ENCODE assay signal across 9 mouse cellular contexts in genomic region chr15:78869775-78870174, GRCm38 (mm10). TPM values are rescaled to one million over a fixed set of nuclear protein-coding genes. Genes with fewer than 3 reads are reported as not detected.
DNase-seq lines count a peak whose midpoint lies in the region; ATAC-seq and TF ChIP-seq lines count a peak whose summit lies in the region.
"Had no signal": no experiment of that assay in that cellular context is flagged by ENCODE, and none has a peak within 500 bp of the region (broad histone marks: within the 10 kb centered on the region; RNA-seq: fewer than 3 reads in every experiment).

No protein-coding gene starts in this region.

- WGBS in embryonic facial prominence, embryonic 11.5 days: 22% methylated on average over 6 of the region's 6 CpGs
- WGBS in lung, embryonic 15.5 days: 27% methylated on average over 6 of the region's 6 CpGs

- no peak overlapping the region for H3K4me3 ChIP-seq in E14TG2a.4 (replicated peaks; ENCODE audit: low read length)
- no peak overlapping the region for H3K4me3 ChIP-seq in embryonic facial prominence, embryonic 11.5 days (ENCODE audit: low read depth, low read length)
- no peak overlapping the region for H3K4me3 ChIP-seq in lung, embryonic 15.5 days
- H3K4me3 ChIP-seq: megakaryocyte, embryonic 14.5 days had no signal

- peaks cover 5% of the 10 kb centered on the region; the same call in 1 of the 2 replicates for H3K27me3 ChIP-seq in E14TG2a.4 (ENCODE audit: insufficient read depth, low read length)
- no peaks in the 10 kb centered on the region for H3K27me3 ChIP-seq in embryonic facial prominence, embryonic 11.5 days (ENCODE audit: control insufficient read depth, insufficient read depth, low read length)
- no peaks in the 10 kb centered on the region for H3K27me3 ChIP-seq in lung, embryonic 15.5 days

- ATAC-seq in embryonic facial prominence, embryonic 11.5 days (replicated peaks; ENCODE audit: insufficient number of reproducible peaks, low FRiP score, low TSS enrichment, low read depth): no peak
- no peak for ATAC-seq in lung, embryonic 15.5 days (ENCODE audit: borderline replicate concordance, extremely low read depth, low FRiP score, low TSS enrichment)

- H3K4me2 ChIP-seq in embryonic facial prominence, embryonic 11.5 days (ENCODE audit: low read depth, low read length): no peak overlapping the region
- H3K4me2 ChIP-seq in lung, embryonic 15.5 days: no peak overlapping the region

- no peak overlapping the region for H3K27ac ChIP-seq in embryonic facial prominence, embryonic 11.5 days (replicated peaks; ENCODE audit: low read depth, low read length)
- peak overlapping the region; percentile 30; the same call in 1 of the 2 replicates for H3K27ac ChIP-seq in lung, embryonic 15.5 days

- H3K9ac ChIP-seq in embryonic facial prominence, embryonic 11.5 days (replicated peaks; ENCODE audit: low read length): no peak overlapping the region
- no peak overlapping the region for H3K9ac ChIP-seq in lung, embryonic 15.5 days

- peak; percentile 99 for TF ChIP-seq CTCF in E14TG2a.4 (conservative IDR thresholded peaks at IDR 0.05; ENCODE audit: low read length)

- peak; percentile 54 to 62 for DNase-seq in layer of hippocampus, postnatal 10 days (ENCODE audit: low spot score in 2 of 2)
- no peak for DNase-seq in layer of hippocampus, adult 9-11 months
- DNase-seq in adipocyte (ENCODE audit: low spot score): peak; percentile 71
- peak; percentile 77 for DNase-seq in embryonic facial prominence, embryonic 11.5 days (ENCODE audit: low spot score)
- DNase-seq in thymus, postnatal 4 days: peak; percentile 61

- H3K4me1 ChIP-seq in E14TG2a.4 (replicated peaks; ENCODE audit: low read depth, low read length): peaks cover 81% of the 10 kb centered on the region
- H3K4me1 ChIP-seq in embryonic facial prominence, embryonic 11.5 days (ENCODE audit: control insufficient read depth, insufficient read depth, low read length): peaks cover 2% of the 10 kb centered on the region
- peaks cover 40% of the 10 kb centered on the region for H3K4me1 ChIP-seq in lung, embryonic 15.5 days

- H3K36me3 ChIP-seq in E14TG2a.4 (ENCODE audit: insufficient read depth, low read length): no peaks in the 10 kb centered on the region
- H3K36me3 ChIP-seq in embryonic facial prominence, embryonic 11.5 days (replicated peaks; ENCODE audit: control insufficient read depth, insufficient read depth, low read depth, low read length): no peaks in the 10 kb centered on the region
- H3K36me3 ChIP-seq in lung, embryonic 15.5 days: no peaks in the 10 kb centered on the region

- H3K9me3 ChIP-seq in E14TG2a.4 (ENCODE audit: low read length): no peaks in the 10 kb centered on the region
- H3K9me3 ChIP-seq in embryonic facial prominence, embryonic 11.5 days (replicated peaks; ENCODE audit: control insufficient read depth, low read length): no peaks in the 10 kb centered on the region
- no peaks in the 10 kb centered on the region for H3K9me3 ChIP-seq in lung, embryonic 15.5 days
- H3K9me3 ChIP-seq: megakaryocyte, embryonic 14.5 days had no signal

RNA-seq across cellular contexts. Expression of gene Gga1, which starts 7.2 kb away (rescaled TPM):
- total RNA-seq in layer of hippocampus, postnatal 10 days (2021): 10 to 100 TPM; 56.8 to 58.0 TPM
- polyA plus RNA-seq in embryonic facial prominence, embryonic 11.5 days (2014; fragmentation: Nextera tagmentation; extraction: Ambion mirVana): 21.1 and 22.6 TPM in 2 replicates
- polyA plus RNA-seq in lung, embryonic 15.5 days (2015; fragmentation: Nextera tagmentation; extraction: Ambion mirVana): 54.0 and 56.2 TPM in 2 replicates

RNA-seq across cellular contexts. Expression of gene Lgals2, which starts 14.4 kb away (rescaled TPM):
- not detected for total RNA-seq in layer of hippocampus, postnatal 10 days (2021)
- not detected in 2 replicates for polyA plus RNA-seq in embryonic facial prominence, embryonic 11.5 days (2014; fragmentation: Nextera tagmentation; extraction: Ambion mirVana)
- polyA plus RNA-seq in lung, embryonic 15.5 days (2015; fragmentation: Nextera tagmentation; extraction: Ambion mirVana): 0.69 and 0.72 TPM in 2 replicates

RNA-seq across cellular contexts. Expression of gene Cdc42ep1, which starts 27.4 kb away (rescaled TPM):
- 1 to 10 TPM; 7.6 to 8.5 TPM for total RNA-seq in layer of hippocampus, postnatal 10 days (2021)
- polyA plus RNA-seq in embryonic facial prominence, embryonic 11.5 days (2014; fragmentation: Nextera tagmentation; extraction: Ambion mirVana): 10.9 and 11.3 TPM in 2 replicates
- 105 and 109 TPM in 2 replicates for polyA plus RNA-seq in lung, embryonic 15.5 days (2015; fragmentation: Nextera tagmentation; extraction: Ambion mirVana)

RNA-seq across cellular contexts. Expression of gene Gm49510, which starts 29.7 kb away (rescaled TPM):
- not detected for total RNA-seq in layer of hippocampus, postnatal 10 days (2021)
- 0.17 and 0.58 TPM in 2 replicates for polyA plus RNA-seq in embryonic facial prominence, embryonic 11.5 days (2014; fragmentation: Nextera tagmentation; extraction: Ambion mirVana)
- polyA plus RNA-seq in lung, embryonic 15.5 days (2015; fragmentation: Nextera tagmentation; extraction: Ambion mirVana): 0.18 and 0.60 TPM in 2 replicates
- polyA plus RNA-seq: gonadal fat pad, adult 2 months had no signal

RNA-seq across cellular contexts. Expression of gene Sh3bp1, which starts 29.8 kb away (rescaled TPM):
- total RNA-seq in layer of hippocampus, postnatal 10 days (2021): 10 to 100 TPM in 1 of 2 experiments, 1 to 10 TPM in 1; 8.6 to 12.1 TPM
- polyA plus RNA-seq in embryonic facial prominence, embryonic 11.5 days (2014; fragmentation: Nextera tagmentation; extraction: Ambion mirVana): 25.2 and 29.7 TPM in 2 replicates
- polyA plus RNA-seq in lung, embryonic 15.5 days (2015; fragmentation: Nextera tagmentation; extraction: Ambion mirVana): 31.9 and 35.5 TPM in 2 replicates
